Mouse (Mus musculus): ENCODE results near the gene Efcab9.

DNA sequence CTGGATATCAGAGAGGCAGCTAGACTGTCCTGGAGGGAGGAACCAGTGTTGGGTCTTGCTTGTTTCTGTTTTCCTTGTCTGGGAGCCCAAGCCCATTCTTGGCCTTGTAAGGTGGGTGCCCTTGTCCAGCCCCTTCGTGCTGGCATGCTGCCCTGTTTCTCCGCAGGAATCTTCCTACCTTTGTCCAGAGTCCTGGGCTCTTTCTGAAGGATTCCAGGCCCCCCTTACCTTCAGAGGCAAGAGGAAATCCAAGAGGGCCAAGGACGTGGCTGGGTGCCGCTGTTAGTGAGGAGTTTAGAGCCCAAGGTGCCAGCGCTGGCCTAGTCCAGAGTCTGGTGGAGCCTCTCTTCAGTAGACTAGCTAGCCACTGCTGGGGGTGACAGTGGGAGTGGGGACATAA, 12.6 kb upstream of the Efcab9 start:
- TF ChIP-seq POLR2A (IDR thresholded peaks at IDR 0.05; ENCODE audit: control insufficient read depth in 1 of 2, insufficient read depth in 1 of 2, low read depth in 1 of 2, low read length in 2 of 2, poor library complexity in 1 of 2) (no peak), CTCF (IDR thresholded peaks at IDR 0.05 in 2 of 3, conservative IDR thresholded peaks at IDR 0.05 in 1 of 3; ENCODE audit: control insufficient read depth in 1 of 3, insufficient read depth in 1 of 3, low read depth in 2 of 3, low read length in 3 of 3, poor library complexity in 1 of 3, severe bottlenecking in 1 of 3) (no peak), USF1 (IDR thresholded peaks at IDR 0.05; ENCODE audit: low read depth, low read length) (no peak), EP300 (IDR thresholded peaks at IDR 0.05; ENCODE audit: low read depth in 1 of 2, low read length in 2 of 2) (no peak), POLR2AphosphoS2 (IDR thresholded peaks at IDR 0.05; ENCODE audit: low read length) (no peak), BHLHE40 (IDR thresholded peaks at IDR 0.05; ENCODE audit: borderline replicate concordance, low read depth, low read length) (no peak), ZC3H11A (IDR thresholded peaks at IDR 0.05; ENCODE audit: low read depth, low read length) (no peak), TBP (IDR thresholded peaks at IDR 0.05; ENCODE audit: low read depth, low read length) (no peak), ETS1 (IDR thresholded peaks at IDR 0.05; ENCODE audit: low read depth, low read length) (no peak), POLR2AphosphoS5 (IDR thresholded peaks at IDR 0.05; ENCODE audit: borderline replicate concordance, low read depth, low read length) (no peak)

Data from MEL (cell line).